Mouse (Mus musculus) kidney, embryonic 14.5 days (tissue): ENCODE data around the gene Slc25a45. TPM values are rescaled to one million over a fixed set of nuclear protein-coding genes. Genes with fewer than 3 reads are reported as not detected.
A peak's percentile ranks its signal among the peaks of the same experiment; 100 is the strongest.

Source experiments
- ATAC-seq: fragments of 200-750 bp; cut with Nextera tagmentation; 2 replicates; pipeline ENCODE4 v1.8.0; 2017; ENCODE audit warnings: moderate number of reproducible peaks, mild to moderate bottlenecking, moderate TSS enrichment, moderate library complexity; ENCODE audit not compliant: low FRiP score, low TSS enrichment
- H3K27ac ChIP-seq: fragments of 300-500 bp; sonication (generic); 2 replicates; pipeline ENCODE4 v1.5.1; 2014; ENCODE audit warnings: low read depth, mild to moderate bottlenecking, low read length, moderate library complexity, mixed read lengths
- H3K27me3 ChIP-seq: fragments of 300-500 bp; sonication (generic); 2 replicates; pipeline ENCODE4 v1.6.1; 2014; ENCODE audit warnings: mild to moderate bottlenecking, low read length; ENCODE audit not compliant: control insufficient read depth, insufficient read depth
- H3K36me3 ChIP-seq: fragments of 300-500 bp; sonication (generic); 2 replicates; pipeline ENCODE4 v1.6.1; 2014; ENCODE audit warnings: low read length, mixed read lengths; ENCODE audit not compliant: control insufficient read depth, insufficient read depth
- H3K4me1 ChIP-seq: fragments of 300-500 bp; sonication (generic); 2 replicates; pipeline ENCODE4 v1.6.1; 2014; ENCODE audit warnings: low read length, mixed read lengths; ENCODE audit not compliant: control insufficient read depth, insufficient read depth
- H3K4me2 ChIP-seq: fragments of 300-500 bp; sonication (generic); replicated peaks from 2 replicates; pipeline ENCODE4 v1.6.1; 2014; ENCODE audit warnings: low read depth, mild to moderate bottlenecking, low read length
- H3K4me3 ChIP-seq: fragments of 300-500 bp; sonication (generic); 2 replicates; pipeline ENCODE4 v1.5.1; 2014; ENCODE audit warnings: mild to moderate bottlenecking, low read length
- H3K9ac ChIP-seq: fragments of 300-500 bp; sonication (generic); 2 replicates; pipeline ENCODE4 v1.6.1; 2014; ENCODE audit warnings: low read depth, mild to moderate bottlenecking, low read length, moderate library complexity
- H3K9me3 ChIP-seq: fragments of 300-500 bp; sonication (generic); 2 replicates; pipeline ENCODE4 v1.6.1; 2016; ENCODE audit warnings: low read length; ENCODE audit not compliant: control insufficient read depth
- WGBS: fragments of 180-500 bp; shearing (Covaris S2); extraction: QIAGEN DNeasy Blood & Tissue Kit; methylation state at CpG from one replicate; pipeline ENCODE4 v1.1.7; 2014; 5-methylcytosine and 5-hydroxymethylcytosine counted together
- polyA plus RNA-seq: library from polyadenylated mRNA; unstranded; fragments of >200 nt; fragmentation: Nextera tagmentation; extraction: Ambion mirVana; gene quantifications from 2 replicates; pipeline ENCODE4 v1.2.1, GENCODE M21; 2014

The Slc25a45 gene
- polyA plus RNA-seq, 1 experiment from 2014 or later = 3.5 TPM

DNA sequence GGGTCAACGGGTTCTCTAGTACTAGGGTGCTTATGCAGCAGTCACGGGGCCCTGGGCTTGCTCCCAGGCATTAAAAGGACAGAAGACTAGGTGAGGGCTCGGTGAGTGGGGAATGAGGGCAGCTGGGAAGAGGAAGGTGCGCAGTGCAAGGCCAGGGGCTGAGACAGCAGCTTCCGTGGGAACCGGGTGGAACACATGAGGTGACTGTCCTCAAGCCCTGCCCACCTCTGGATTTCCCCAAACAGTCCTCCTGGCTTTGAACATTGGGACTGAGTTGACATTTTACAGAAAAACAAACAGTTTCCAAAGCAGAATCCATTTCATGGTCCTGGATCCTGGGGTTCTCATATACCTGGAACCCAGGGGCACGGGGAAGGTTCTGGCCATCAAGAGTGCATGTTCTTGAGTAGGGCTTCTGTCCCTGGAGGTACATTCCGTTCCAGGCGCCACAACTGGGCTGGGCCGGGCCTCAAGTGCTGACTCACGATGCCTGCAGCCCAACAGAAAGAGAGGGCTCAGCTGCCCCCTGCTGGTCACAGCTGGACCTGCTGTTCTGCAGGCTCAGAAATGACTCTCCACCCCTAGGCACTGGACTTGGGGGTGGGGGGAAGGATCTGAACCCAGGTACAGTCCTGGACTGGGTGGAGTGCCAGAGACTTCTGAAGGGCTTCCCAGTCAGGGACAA lies 27.6 kb upstream of the Slc25a45 start:
- no peak overlapping the region for H3K9ac ChIP-seq
- peak; percentile 16; the same call in 1 of the 2 replicates for ATAC-seq
- 28% methylated on average over 11 of the region's 11 CpGs for WGBS

DNA sequence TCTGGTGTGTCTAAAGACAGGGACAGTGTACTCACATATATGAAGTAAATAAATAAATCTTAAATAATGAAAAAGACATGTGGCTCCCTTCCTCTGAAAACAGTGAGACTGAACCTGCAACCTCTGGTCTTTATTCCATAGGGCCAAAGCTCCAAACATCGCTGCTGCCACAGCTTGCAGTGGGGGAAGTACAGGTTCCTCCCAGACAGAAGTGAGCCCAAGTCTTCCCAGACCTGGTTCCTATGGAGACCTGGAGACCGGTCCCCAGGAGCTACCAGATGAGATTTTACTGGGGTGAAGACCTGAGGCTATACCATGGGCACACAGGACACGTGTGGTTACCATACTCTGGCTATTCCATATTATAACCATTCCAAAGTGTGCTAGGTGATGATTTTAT lies 26.7 kb upstream of the Slc25a45 start:
- 89% methylated on average over 3 of the region's 3 CpGs for WGBS
- no peak overlapping the region for H3K9ac ChIP-seq
- H3K27me3 ChIP-seq = no peaks in the 10 kb centered on the region
- ATAC-seq = no peak
- H3K27ac ChIP-seq = no peak overlapping the region
- H3K4me2 ChIP-seq = no peak overlapping the region
- no peaks in the 10 kb centered on the region for H3K9me3 ChIP-seq
- H3K4me3 ChIP-seq = no peak overlapping the region
- H3K4me1 ChIP-seq = peaks cover 39% of the 10 kb centered on the region
- H3K36me3 ChIP-seq = peaks cover 30% of the 10 kb centered on the region

More for the DNA sequence above, 27.6 kb upstream of the Slc25a45 start:
- Histone ChIP-seq H3K27ac (peak overlapping the region; percentile 24; the same call in 1 of the 2 replicates), H3K36me3 (peaks cover 21% of the 10 kb centered on the region), H3K4me3 (0 out of 2 replicates have a peak overlapping the region, but pooled peaks have one; percentile 6), H3K27me3 (no peaks in the 10 kb centered on the region), H3K4me1 (peaks cover 45% of the 10 kb centered on the region), H3K9me3 (no peaks in the 10 kb centered on the region), H3K4me2 (no peak overlapping the region)

DNA sequence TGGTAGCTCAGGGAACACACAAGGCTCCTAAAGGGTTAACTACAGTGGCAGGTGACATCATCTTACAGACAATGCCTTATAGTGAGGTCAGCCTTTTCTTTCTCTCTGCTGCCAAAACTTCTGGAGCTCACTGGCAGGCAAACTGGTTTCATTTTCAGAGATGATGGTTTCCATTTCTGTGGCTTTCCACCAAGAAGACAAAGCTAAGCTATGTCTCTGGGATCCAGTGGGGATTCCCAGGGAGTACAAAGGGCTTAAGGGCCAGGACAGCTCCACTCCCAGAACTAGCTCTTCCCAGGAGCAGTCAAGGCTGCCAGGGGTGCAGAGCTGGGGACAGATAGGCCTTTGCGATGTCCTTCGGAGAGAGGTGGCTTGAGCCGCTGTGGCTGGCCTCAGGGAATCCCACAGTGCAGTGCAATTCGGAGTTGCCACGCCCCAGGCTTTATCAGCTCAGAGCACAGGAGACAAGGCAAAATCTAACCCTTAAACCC lies 26.1 kb upstream of the Slc25a45 start:
- H3K4me2 ChIP-seq = no peak overlapping the region
- peaks cover 37% of the 10 kb centered on the region for H3K36me3 ChIP-seq
- H3K27me3 ChIP-seq = no peaks in the 10 kb centered on the region
- ATAC-seq = no peak
- H3K4me3 ChIP-seq = no peak overlapping the region
- H3K4me1 ChIP-seq = peaks cover 36% of the 10 kb centered on the region
- no peak overlapping the region for H3K27ac ChIP-seq
- H3K9me3 ChIP-seq = no peaks in the 10 kb centered on the region
- no peak overlapping the region for H3K9ac ChIP-seq
- WGBS = 75% methylated on average over 5 of the region's 5 CpGs

DNA sequence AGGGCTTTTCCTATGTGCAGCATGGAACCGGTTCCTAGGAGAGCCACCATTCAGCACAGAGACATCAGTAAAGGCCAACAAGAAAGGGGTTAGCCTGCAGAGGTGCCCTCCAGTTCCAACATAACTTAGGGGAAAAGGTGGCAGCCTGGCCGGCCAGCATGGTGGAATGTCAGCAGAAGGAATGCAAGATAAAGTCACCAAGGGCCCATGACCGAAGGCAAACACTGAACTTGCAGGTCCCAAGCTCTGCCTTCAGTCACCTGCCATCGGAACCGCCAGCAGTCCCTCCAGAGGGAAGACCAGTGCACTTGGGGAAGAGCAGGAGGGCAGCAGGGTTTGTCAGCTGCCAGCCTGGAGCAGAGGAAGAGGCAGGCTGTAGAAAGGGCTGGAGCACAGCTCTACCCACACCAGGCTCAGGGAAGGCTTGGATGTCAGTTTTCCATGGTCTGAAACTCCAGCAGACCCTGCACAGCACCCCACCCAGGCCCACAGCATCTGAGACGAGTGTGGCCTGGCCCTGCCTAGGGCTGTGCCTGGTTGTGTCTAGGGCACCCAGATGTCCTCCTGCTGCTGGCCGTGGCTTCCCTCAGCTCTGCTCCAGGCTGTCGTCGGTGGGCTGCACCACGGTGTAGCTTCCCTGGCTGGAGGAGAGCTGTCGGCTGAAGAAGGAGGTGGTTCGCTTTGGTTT lies 25.4 kb upstream of the Slc25a45 start:
- H3K27ac ChIP-seq = no peak overlapping the region
- peaks cover 43% of the 10 kb centered on the region for H3K36me3 ChIP-seq
- no peak overlapping the region for H3K4me3 ChIP-seq
- H3K27me3 ChIP-seq = no peaks in the 10 kb centered on the region
- WGBS = 87% methylated on average over 12 of the region's 12 CpGs
- H3K9ac ChIP-seq = no peak overlapping the region
- peaks cover 32% of the 10 kb centered on the region for H3K4me1 ChIP-seq
- no peaks in the 10 kb centered on the region for H3K9me3 ChIP-seq
- no peak for ATAC-seq
- H3K4me2 ChIP-seq = no peak overlapping the region

DNA sequence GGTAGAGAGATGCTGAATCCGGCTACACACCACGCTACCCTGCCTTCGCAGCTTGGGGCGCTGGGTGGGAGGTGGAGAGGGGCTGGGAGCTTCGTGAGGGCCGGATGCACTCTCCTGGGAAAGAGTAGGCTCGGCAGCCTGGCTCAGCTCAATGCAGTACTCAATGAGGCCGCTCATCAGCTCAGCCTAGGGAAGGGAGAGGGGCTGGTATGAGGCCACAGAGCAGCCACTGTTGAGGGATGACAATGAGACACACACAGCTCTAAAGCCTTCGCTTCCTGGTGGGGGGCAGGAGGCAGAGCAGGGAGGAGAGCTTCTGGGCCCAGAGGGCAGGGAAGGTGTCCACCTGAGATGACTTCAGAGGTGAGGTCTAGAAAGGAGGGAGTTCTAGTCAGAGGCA lies 21.0 kb upstream of the Slc25a45 start:
- H3K27me3 ChIP-seq = no peaks in the 10 kb centered on the region
- H3K4me1 ChIP-seq = no peaks in the 10 kb centered on the region
- 88% methylated on average over 9 of the region's 9 CpGs for WGBS
- H3K9me3 ChIP-seq = no peaks in the 10 kb centered on the region
- H3K9ac ChIP-seq = no peak overlapping the region
- H3K27ac ChIP-seq = no peak overlapping the region
- no peak overlapping the region for H3K4me3 ChIP-seq
- no peak for ATAC-seq
- H3K36me3 ChIP-seq = peaks cover 71% of the 10 kb centered on the region
- H3K4me2 ChIP-seq = no peak overlapping the region

DNA sequence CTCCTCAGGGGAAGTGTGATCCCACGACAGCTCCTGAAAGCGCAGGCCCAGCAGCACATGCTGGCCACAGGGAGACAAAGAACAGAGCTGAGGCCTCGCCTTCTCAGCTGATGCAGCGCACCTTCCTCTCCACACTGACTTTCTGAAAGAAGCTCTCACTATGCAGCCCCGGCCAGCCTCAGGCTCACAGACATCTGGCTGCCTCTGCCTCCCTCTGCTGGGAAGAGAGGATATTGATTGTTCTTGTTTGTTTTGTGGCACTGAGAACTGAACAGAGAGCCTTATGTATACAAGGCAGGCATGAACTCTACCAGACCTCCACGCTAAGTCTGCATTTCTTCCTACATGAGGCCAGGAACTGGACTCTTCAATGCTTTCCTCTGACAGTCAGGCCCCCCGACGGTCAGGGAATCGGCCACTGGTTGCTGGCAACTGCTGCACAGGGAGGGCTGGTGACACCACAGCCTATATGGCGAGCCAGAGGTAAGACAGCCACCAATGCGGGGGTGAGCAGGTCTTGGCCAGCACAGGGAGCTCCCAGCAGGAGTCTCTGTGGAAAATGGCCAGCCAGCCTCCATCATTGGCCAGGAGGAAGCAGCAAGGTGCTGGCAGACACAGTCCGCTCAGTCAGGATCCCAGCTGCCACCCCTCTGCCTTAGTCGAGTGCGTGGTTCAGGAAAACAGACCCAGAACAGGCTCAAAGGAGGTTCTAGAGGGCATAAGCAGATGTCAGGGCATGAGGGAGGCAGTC lies 15.1 kb upstream of the Slc25a45 start:
- Histone ChIP-seq H3K4me1 (no peaks in the 10 kb centered on the region), H3K36me3 (peaks cover 75% of the 10 kb centered on the region), H3K9ac (no peak overlapping the region), H3K27me3 (no peaks in the 10 kb centered on the region), H3K9me3 (no peaks in the 10 kb centered on the region), H3K4me3 (no peak overlapping the region), H3K4me2 (no peak overlapping the region), H3K27ac (no peak overlapping the region)
- WGBS = 97% methylated on average over 14 of the region's 14 CpGs
- ATAC-seq = no peak

DNA sequence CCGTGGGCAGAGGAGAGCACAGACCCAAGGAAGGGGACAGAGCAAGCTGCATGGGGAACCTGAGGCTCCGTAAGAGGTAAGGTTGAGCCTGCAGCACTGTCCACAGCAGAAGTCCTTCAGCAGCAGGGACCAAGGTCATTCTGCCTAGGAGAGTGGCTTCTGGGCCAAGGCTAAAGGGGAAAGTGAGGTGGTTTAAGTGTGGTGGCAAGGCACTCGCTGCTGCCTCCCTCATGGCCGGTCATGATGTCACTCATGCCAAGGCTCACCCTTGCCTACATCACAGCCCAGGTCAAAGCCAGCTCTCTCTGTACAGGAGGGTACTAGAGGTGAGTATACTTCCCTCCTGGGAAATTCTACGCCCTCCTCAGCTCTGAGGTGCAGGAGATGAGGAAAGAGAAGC lies 13.8 kb upstream of the Slc25a45 start:
- H3K27ac ChIP-seq = no peak overlapping the region
- H3K9me3 ChIP-seq = no peaks in the 10 kb centered on the region
- H3K4me2 ChIP-seq = no peak overlapping the region
- H3K4me1 ChIP-seq = no peaks in the 10 kb centered on the region
- peaks cover 72% of the 10 kb centered on the region for H3K36me3 ChIP-seq
- no peaks in the 10 kb centered on the region for H3K27me3 ChIP-seq
- ATAC-seq = no peak
- 96% methylated on average over 5 of the region's 5 CpGs for WGBS
- no peak overlapping the region for H3K4me3 ChIP-seq
- no peak overlapping the region for H3K9ac ChIP-seq

DNA sequence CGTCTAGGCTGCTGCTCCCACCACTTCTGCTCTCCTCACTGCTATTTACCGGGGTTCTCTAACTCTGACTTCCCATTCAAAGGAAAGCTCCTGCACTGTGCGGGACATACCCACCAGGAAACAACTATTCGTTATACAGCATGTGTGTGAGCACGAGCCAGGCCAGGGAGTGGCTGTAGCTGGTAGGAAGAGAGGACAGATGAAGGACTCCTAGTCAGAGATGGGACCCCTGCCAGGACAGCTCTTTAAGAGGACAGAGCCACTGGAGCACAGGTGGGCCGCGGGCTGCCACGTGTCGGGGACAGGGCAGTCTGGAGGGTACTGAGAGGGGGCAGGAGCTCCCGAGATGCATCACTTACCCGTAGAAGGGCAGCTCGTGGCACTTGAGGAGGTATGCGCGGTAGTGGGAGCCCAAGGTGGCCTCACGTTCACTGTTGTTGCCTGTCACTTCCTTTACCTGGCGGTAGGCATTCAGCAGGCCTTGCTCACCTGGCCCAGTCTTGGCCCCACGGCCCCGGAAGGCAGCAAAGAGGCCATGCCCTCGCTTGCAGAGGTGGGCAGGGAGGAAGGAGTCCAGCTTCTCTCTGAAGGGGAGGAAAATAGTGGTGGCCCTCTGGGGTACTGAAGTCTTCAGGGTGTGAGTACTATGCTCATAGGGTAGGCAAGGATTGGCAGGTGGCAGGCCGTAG lies 12.8 kb upstream of the Slc25a45 start:
- Histone ChIP-seq H3K4me2 (no peak overlapping the region), H3K9me3 (no peaks in the 10 kb centered on the region), H3K9ac (no peak overlapping the region; the same call in 1 of the 2 replicates), H3K36me3 (peaks cover 66% of the 10 kb centered on the region), H3K4me1 (no peaks in the 10 kb centered on the region), H3K27me3 (no peaks in the 10 kb centered on the region), H3K4me3 (no peak overlapping the region), H3K27ac (no peak overlapping the region)
- no peak for ATAC-seq
- WGBS = 93% methylated on average over 20 of the region's 20 CpGs
